Mouse (Mus musculus) bone marrow macrophage, adult 2 months (primary cell): ENCODE data around the gene Soat2.

Experiments
- CTCF ChIP-seq: IDR thresholded peaks from 2 replicates; pipeline ENCODE4 v1.5.1; 2012; ENCODE audit warnings: low read depth, mild to moderate bottlenecking, low read length, moderate library complexity
- POLR2A ChIP-seq: IDR thresholded peaks from 2 replicates; pipeline ENCODE4 v1.6.1; 2012; ENCODE audit warnings: mild to moderate bottlenecking, low read depth, low read length, borderline replicate concordance

GRCm38 (mm10) chr15:102163900-102164693 lies 13.8 kb downstream of the Soat2 start:
- no peak for TF ChIP-seq CTCF
- TF ChIP-seq POLR2A = no peak
